Mouse (Mus musculus) stomach, postnatal 0 days (tissue): ENCODE measurements at regions not wholly inside any gene's neighbourhood (a gene's known extent, or its start where the extent isn't known, plus 50 kb on each side); places are given as distances from the start of the nearest gene placed in this dataset.
A peak's percentile ranks its signal among the peaks of the same experiment; 100 is the strongest.

ENCODE experiments used
- ATAC-seq: fragments of 200-750 bp; cut with Nextera tagmentation; 2 replicates; pipeline ENCODE4 v1.8.0; 2017; ENCODE audit not compliant: low FRiP score, low TSS enrichment
- DNase-seq: peaks from one replicate; pipeline ENCODE4 v3.0.0-alpha.2; 2016; ENCODE audit warnings: low spot score
- H3K27ac ChIP-seq: fragments of 300-500 bp; sonication (generic); replicated peaks from 2 replicates; pipeline ENCODE4 v1.5.1; 2014; ENCODE audit warnings: mild to moderate bottlenecking, control low read depth
- H3K27me3 ChIP-seq: fragments of 300-500 bp; sonication (generic); 2 replicates; pipeline ENCODE4 v1.6.1; 2014; ENCODE audit warnings: low read length; ENCODE audit not compliant: control insufficient read depth, insufficient read depth
- H3K36me3 ChIP-seq: fragments of 300-500 bp; sonication (generic); 2 replicates; pipeline ENCODE4 v1.6.1; 2014; ENCODE audit warnings: low read length, mixed read lengths; ENCODE audit not compliant: control insufficient read depth, insufficient read depth
- H3K4me1 ChIP-seq: fragments of 300-500 bp; sonication (generic); replicated peaks from 2 replicates; pipeline ENCODE4 v1.6.1; 2014; ENCODE audit warnings: antibody characterized with exemption; ENCODE audit not compliant: control insufficient read depth, insufficient read depth
- H3K4me2 ChIP-seq: fragments of 300-500 bp; sonication (generic); replicated peaks from 2 replicates; pipeline ENCODE4 v1.6.1; 2014; ENCODE audit warnings: low read depth, mild to moderate bottlenecking, control low read depth, moderate library complexity
- H3K4me3 ChIP-seq: fragments of 300-500 bp; sonication (generic); 2 replicates; pipeline ENCODE4 v1.5.1; 2014; ENCODE audit warnings: low read depth, low read length, control low read depth
- H3K9ac ChIP-seq: fragments of 300-500 bp; sonication (generic); 2 replicates; pipeline ENCODE4 v1.6.1; 2014; ENCODE audit warnings: mild to moderate bottlenecking, low read length, control low read depth, mixed read lengths
- H3K9me3 ChIP-seq: fragments of 300-500 bp; sonication (generic); 2 replicates; pipeline ENCODE4 v1.6.1; 2016; ENCODE audit warnings: low read length; ENCODE audit not compliant: control insufficient read depth
- CTCF ChIP-seq: IDR thresholded peaks from 2 replicates; pipeline ENCODE4 v1.5.1; 2016; ENCODE audit warnings: antibody characterized with exemption, low read depth, mild to moderate bottlenecking, moderate library complexity
- EP300 ChIP-seq: optimal IDR thresholded peaks from 2 replicates; pipeline ENCODE3; 2016; ENCODE audit warnings: antibody characterized with exemption
- WGBS: fragments of 180-500 bp; shearing (Covaris S2); extraction: QIAGEN DNeasy Blood & Tissue Kit; methylation state at CpG from one replicate; pipeline ENCODE4 v1.1.7; 2014; 5-methylcytosine and 5-hydroxymethylcytosine counted together

DNA sequence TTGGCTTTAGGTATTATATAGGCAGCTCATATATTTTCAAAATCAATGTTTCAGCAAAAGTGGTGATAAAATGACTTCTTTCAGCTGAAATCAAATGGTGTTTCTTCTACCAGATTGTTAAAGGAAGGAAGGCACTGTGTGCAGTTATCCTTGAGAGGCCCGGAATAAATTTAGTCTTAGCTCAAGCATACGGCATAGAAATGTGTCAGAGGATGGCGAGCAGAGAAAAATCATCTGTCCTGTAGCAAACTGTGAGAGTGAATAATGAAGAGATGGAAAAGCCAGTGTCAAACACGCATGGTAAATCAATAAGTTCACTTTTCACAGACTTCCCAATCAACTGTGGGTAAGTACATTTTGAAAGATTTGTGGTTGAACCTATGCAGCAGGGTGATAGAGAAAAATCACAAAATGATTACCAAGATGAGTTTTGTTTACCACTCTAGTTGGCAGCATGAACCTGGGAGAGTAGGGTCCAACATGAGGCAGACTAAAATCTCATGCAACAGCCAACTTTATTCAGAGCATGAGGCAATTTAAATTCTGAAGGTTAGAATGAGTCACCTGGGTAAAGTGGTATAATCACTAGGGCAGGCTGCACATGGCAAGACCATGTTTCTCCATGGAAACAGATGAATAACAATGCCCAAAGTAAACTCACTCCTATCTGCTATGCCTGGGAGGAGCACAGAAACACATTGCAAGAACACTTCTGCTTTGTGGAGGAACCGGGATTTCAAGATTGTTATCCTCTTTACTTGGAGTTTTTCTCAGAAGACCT lies 55.7 kb downstream of the AI429214 start:
- Histone ChIP-seq H3K9me3 (no peaks in the 10 kb centered on the region), H3K4me2 (no peak overlapping the region), H3K9ac (no peak overlapping the region), H3K27ac (no peak overlapping the region), H3K27me3 (no peaks in the 10 kb centered on the region), H3K4me3 (no peak overlapping the region), H3K36me3 (no peaks in the 10 kb centered on the region), H3K4me1 (no peaks in the 10 kb centered on the region)
- DNase-seq (peak; percentile 24), ATAC-seq (peak; percentile 80)
- TF ChIP-seq EP300 = no peak
- no peak for TF ChIP-seq CTCF
- WGBS = 70% methylated on average over 5 of the region's 5 CpGs

GRCm38 (mm10) chr8:37049969-37050683 lies 56.7 kb downstream of the AI429214 start:
- 66% methylated on average over 6 of the region's 6 CpGs for WGBS
- Histone ChIP-seq H3K4me3 (no peak overlapping the region), H3K9me3 (no peaks in the 10 kb centered on the region), H3K9ac (no peak overlapping the region), H3K27ac (no peak overlapping the region), H3K4me2 (no peak overlapping the region), H3K4me1 (no peaks in the 10 kb centered on the region), H3K36me3 (no peaks in the 10 kb centered on the region), H3K27me3 (no peaks in the 10 kb centered on the region)
- DNase-seq (no peak), ATAC-seq (no peak)
- no peak for TF ChIP-seq EP300
- TF ChIP-seq CTCF = no peak

GRCm38 (mm10) chr8:37050684-37051028 lies 57.3 kb downstream of the AI429214 start:
- no peak for DNase-seq
- Histone ChIP-seq H3K9me3 (no peaks in the 10 kb centered on the region), H3K27me3 (no peaks in the 10 kb centered on the region), H3K4me1 (no peaks in the 10 kb centered on the region), H3K27ac (no peak overlapping the region), H3K4me2 (no peak overlapping the region), H3K4me3 (no peak overlapping the region), H3K36me3 (no peaks in the 10 kb centered on the region), H3K9ac (no peak overlapping the region)
- no peak for TF ChIP-seq EP300
- no peak for TF ChIP-seq CTCF
- 14% methylated on average over 1 of the region's 1 CpGs for WGBS
- ATAC-seq = no peak

- ATAC-seq = no peak
- Histone ChIP-seq H3K27ac (no peak overlapping the region), H3K4me1 (no peaks in the 10 kb centered on the region), H3K9me3 (no peaks in the 10 kb centered on the region), H3K36me3 (no peaks in the 10 kb centered on the region), H3K9ac (no peak overlapping the region), H3K4me2 (no peak overlapping the region), H3K27me3 (no peaks in the 10 kb centered on the region), H3K4me3 (no peak overlapping the region)
- DNase-seq = no peak
- WGBS = 46% methylated on average over 3 of the region's 3 CpGs
- TF ChIP-seq CTCF (no peak), EP300 (no peak)
Observed at GRCm38 (mm10) chr8:37056376-37056775, 63.0 kb downstream of the AI429214 start.

GRCm38 (mm10) chr8:37058390-37058789 lies 65.0 kb downstream of the AI429214 start:
- Histone ChIP-seq H3K27ac (no peak overlapping the region), H3K9me3 (no peaks in the 10 kb centered on the region), H3K4me2 (no peak overlapping the region), H3K4me1 (no peaks in the 10 kb centered on the region), H3K27me3 (no peaks in the 10 kb centered on the region), H3K9ac (no peak overlapping the region), H3K36me3 (no peaks in the 10 kb centered on the region), H3K4me3 (no peak overlapping the region)
- 64% methylated on average over 6 of the region's 6 CpGs for WGBS
- DNase-seq (no peak), ATAC-seq (no peak)
- TF ChIP-seq CTCF (no peak), EP300 (no peak)
